Mouse (Mus musculus) layer of hippocampus, postnatal 14 days (tissue): ENCODE data around the gene Gm11733. TPM values are rescaled to one million over a fixed set of nuclear protein-coding genes. Genes with fewer than 3 reads are reported as not detected.
A peak's percentile ranks its signal among the peaks of the same experiment; 100 is the strongest.
"Not testable (repeated sequence)": the region's sequence is repeated elsewhere in the genome, so short reads cannot be mapped to it uniquely, and the experiment has no call there.

Source experiments
- DNase-seq, 2 experiments: peaks; one replicate each; pipeline ENCODE4 v3.0.0; 2021 to 2022; ENCODE audit warnings: low spot score in 2 of 2, mixed read lengths in 1 of 2
- long read RNA-seq, 2 experiments: library from polyadenylated mRNA; stranded (forward); transcript quantifications; one replicate each; pipeline ENCODE4 v2.0.0; 2021
- total RNA-seq, 2 experiments: library from RNA; stranded (reverse); gene quantifications; 2 replicates each; pipeline ENCODE4 v1.2.3; 2021

Gm11733 gene
- not detected for total RNA-seq
- long read RNA-seq, experiment 1, partial matches to known transcripts, result 0 of 1 reads
- long read RNA-seq, experiment 1, other reads (novel, unspliced or antisense), result 1 of 1 reads
- long read RNA-seq, experiment 2, result 0 reads

DNA sequence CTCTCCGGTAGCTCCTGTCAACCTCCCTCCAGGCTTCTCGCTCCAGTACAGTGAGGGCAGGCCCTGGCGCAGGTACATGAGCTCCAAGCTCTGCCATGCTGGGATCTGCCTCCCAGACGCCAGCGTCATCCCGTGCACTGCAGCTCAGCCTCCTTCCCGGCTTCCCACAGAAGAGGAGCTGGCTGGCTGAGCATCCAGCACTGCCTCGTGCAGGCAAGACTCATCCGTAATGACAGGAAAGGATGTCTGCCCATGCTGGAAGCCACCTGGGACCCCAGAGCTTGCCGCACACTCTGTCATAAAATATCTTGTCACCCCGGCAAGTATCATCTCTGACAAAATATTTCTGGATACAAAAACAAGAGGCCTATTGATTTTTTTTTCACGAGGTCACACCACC is at the start of gene Gm11733:
Gm11733 (plus strand) TSS at position 171 of the 400 bp plus-strand sequence.
- peak; percentile 65 to 71 for DNase-seq

DNA sequence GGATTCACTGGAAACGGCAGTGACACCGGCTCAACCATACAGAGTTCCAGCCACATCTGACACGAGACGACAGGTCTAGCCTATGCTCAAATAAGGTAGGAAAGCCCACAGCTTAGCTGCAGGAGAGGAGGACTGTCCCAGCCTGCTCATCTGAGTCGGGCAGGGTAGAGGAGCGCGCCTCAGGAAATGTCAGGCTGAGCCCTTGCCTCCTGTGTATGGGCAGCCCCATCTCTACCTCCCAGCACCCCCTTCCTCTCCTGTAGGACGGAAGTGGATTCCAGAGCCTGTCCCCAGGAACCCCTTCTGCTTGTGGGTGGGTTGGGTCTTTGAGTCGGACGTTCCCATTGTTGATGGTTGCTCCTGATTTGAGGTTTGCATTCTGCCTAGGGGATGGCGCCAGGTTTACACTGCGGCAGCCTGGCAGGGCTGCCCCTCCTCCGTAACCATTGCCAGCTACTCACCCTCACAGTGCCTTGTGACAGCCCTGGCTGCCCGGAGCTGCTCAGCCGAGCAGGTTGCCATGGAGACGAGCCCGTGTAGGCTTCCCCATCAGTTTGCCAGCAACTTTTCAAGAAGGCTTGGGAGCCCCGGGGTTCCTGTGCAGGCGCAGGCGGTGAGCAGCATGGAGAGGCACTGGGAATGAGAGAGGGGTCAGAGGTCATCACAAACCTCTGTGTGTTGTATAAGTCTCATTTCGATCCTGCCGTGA is 47.6 kb upstream of the Gm11733 start:
- peak; percentile 71 to 80 for DNase-seq

DNA sequence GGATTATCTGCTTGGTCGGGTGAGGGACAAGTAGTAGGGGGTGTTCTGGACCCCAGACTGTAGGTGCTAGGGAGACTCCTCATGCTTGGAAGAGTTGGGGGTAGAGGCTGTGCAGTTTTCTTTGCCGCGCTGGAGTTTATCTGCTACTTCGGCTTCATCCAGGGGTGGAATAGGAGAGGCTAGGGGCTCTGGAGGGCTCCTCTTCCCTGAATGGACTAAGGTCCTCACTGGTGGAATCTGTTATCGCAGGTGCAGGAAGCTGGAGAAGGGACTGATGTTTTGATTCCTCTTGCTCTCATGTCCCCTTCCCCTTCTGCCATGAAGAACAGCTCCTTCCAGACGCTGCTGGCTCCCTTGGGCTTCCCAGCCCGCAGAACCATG is 47.1 kb upstream of the Gm11733 start:
- no peak for DNase-seq

DNA sequence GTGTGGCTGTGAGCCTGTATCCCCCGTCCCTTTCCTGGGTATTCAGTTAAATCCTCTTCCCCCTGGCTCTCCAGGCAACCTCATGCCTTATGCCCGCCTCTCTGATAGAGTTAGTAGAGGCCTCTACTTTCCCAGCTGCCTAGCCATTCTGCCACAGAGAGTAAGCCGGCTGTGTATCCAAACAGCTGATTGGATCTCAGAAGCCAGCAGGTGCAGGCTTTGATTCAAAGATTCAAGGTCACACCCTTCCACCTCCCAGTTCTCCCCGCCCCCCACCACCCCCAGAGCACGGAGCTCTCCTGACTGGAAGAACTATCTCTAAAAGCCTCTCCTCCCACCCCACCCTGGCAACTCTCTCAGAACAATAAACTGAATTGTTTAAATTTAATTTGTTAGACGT is 45.8 kb upstream of the Gm11733 start:
- no peak for DNase-seq

DNA sequence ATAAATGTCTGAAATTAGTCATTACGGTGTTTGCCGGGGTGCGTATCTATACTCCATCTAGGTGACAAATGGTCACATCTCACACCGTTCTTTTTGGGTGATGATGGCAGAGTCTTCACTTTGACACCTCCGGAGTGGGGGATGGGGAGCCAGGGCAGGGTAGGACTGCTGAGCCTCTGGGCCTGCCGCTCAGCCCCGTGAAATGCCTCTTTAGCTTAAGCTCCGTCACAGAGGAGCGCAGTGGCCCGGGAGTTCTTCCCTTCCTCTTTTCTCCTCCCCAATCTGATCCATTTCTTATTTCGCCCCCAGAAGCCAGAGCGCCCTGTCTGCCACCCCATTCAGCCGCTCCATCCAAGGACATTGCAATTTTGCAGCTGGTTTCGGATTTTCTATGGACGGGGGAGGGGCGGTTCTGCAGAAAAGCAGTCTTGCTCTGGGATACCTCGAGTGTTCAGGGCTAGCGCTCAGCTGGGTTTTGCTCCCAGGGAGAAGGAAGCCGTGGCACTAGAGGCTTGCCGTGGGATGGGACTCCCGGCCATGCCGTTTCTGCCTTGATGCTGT is 43.2 kb upstream of the Gm11733 start:
- no peak for DNase-seq

DNA sequence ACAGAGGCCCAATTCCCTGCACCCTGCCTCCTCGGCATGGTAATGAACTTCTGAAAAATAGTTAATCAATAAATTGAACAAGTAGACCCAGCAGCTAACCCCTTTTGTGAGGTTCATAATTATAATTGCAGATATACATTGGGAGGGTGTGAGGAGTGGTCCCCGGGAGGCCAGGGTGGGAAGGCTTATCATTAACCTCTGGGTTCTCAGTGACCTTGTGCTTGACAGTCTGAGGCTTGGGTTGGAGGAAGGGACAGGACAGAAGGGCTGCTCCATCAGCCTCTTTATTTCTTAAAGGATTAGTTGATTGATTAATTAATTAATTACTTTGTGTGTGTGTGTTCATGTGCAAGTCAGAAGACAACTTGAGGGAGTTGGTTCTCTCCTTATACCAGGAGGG is 40.1 kb upstream of the Gm11733 start:
- DNase-seq, result no peak

DNA sequence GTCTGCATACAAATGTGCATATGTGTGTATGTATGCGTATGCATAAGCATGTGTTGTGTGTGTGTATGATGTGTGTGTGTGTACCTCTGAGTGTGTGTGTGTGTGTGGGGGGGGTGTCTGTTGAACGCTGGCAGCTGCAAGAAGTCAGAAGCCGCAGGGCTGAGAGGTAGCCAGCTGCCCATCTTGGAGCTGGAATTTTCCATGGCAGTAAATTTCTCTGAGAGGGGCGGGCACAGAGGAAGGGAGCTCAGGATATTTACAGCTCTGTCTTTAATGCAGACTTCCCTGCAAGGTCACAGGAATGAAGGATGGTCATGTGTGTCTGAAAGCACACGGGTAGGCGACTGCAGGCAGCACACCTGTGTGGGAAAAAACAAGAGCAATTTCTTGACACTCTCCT is 38.5 kb upstream of the Gm11733 start:
- no peak for DNase-seq

DNA sequence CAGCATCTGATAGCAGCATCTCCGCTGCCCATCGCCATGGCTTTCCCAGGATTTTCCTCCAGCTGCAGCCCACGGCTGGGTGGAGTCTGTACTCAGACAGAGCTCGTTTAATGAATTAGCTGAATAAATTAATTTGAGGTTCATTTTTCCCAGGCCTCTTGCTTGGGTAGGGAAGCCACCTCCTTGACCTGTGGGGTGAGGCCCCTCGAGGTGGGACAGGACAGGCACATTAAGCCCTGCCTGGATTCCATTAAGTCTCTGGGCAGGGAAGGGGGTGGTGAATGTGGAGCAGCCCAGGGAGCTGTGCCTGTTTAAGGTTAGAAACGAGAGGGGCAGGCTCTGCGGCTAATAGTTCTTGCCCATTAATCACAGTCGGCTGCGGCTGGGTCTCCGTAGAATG is 30.1 kb upstream of the Gm11733 start:
- no peak for DNase-seq

DNA sequence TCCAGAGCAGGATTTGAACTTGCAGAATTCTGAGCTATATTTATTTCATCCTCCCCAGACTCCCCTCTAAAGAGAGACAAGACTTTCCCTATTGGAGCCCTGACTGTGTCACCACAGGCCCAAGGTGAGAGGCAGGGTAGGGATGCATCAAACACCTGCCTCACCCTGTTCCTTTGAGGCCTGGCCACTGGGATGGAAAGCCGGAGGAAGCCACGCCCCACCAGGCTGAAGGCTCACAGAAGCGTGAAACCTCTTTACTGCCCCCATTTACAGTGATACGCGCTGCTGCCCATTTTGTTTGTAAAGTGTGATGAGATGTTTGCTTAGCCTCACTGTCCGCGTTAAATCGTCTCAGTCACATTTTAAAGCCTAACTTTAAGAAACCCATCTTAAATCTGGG is 25.0 kb upstream of the Gm11733 start:
- DNase-seq, result no peak

DNA sequence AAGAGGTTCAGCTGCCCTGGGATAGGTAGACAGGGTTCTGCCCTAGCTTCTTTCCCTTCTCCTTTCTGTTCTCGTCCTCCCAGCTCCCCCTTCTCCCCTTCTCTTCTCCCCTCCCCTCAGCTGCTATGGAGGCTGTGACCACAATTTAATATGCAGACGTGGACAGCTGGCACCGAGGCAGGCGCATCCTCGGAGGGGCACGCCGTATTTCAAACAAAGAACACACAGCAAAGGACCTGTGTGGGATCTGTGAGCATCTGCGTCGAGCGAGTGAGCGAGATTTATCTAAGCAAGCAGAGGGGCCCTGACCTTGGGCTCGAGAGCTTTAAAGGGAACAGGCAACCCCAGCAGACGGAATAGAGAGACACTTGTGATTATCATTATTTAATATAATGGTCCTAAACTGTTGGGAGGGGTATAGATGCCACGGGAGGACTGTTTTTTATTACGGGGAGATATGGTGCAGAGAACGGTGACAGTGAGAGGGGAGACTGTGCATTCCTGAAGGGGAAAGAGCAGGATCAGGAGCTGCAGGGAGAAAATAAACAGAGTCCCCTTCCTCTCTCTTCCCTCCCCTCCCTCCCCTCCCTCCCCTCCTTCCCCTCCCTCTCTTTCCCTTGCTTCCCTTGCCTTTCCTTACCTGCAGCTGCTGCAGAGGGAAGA is 21.8 kb upstream of the Gm11733 start:
- DNase-seq, result no peak

DNA sequence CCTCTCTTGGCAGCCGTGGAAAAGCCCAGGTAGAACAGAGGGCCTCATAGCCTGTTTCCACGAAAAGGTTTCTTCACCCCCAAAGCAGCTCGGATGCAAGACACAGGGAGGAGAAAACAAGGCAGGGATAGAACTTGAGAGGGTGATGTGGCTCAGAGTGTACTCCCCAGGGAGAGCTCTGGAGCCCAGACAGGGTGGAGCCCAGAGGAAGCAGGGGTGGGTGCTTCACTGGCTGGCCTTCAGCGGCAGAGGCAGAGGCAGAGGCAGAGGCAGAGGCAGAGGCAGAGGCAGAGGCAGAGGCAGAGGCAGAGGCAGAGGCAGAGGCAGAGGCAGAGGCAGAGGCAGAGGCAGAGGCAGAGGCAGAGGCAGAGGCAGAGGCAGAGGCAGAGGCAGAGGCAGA is 20.8 kb upstream of the Gm11733 start:
- not testable (repeated sequence) for DNase-seq

DNA sequence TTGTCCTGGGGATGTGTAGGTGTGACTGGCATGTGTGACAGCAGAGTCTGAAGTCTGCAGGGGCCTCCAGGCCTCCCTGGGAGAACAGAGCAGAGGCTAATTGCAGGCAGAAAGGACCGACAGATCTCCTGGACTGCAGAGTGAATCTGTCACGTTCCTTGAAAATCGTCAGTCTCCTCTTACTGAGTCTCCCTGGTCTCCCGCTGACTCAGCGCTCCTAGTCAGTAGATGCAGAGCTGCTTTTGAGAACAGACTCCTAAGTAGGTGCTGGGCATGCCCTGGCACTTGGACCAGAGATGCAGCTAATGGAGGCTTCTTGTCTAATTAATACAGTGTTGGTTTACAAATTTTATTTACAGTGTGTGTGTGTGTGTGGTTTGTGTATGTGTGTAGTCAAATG is 17.9 kb upstream of the Gm11733 start:
- no peak for DNase-seq

DNA sequence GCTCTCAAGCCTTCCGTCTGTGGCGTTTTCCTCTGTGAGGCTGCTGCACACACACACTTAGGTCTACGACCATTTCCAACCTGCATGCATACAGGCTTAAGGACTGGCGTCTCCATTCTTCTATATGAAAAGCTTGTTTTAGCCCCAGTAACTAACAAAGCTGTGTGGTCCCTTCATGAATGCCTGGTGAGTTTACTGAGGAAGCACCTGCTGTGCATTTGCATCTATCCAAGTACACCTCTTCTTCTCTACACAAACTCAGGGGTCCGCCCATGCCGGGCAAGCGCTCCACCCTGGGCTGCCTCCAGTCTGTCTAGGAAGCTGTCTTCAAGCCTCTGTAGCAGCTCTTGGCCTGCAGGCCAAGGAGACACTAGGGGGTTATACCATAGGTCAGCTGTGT is 17.3 kb upstream of the Gm11733 start:
- no peak for DNase-seq

DNA sequence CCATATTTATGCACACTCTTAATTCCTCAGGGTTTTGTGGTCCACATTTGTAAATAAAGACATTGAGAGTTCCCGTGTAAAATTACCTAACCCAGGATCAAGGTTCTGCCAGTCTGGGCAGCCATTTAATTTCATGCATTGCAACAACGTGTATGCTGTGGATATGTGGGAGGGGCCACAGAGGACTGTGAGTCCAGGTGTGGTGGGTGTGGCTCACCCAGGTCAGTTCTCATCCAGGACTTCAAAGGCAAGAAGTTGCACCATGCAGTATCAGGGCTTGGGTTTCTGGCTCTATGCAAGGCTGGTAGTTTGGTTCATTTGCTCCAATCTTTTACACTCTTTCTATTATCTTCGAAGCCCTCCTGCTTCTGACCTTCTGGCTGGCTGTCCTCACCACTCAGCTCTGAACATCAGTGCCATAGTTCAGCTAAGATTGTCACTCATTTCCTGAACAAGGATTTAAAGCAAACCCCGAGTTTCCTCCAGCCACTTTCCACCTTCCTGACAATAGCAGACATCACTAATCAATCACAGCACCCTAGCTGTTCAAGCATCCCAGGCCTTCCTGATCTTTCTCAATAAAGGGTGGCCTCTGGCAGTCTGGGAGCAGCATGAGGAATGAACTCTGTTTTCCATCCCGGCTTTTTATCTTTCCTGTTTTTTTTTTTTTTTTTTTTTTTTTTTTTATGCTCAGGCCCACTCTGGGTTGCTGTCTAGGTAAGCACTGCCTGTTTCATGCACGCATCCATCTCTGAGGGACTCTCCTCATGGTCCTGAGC is 15.4 kb upstream of the Gm11733 start:
- DNase-seq, result no peak

DNA sequence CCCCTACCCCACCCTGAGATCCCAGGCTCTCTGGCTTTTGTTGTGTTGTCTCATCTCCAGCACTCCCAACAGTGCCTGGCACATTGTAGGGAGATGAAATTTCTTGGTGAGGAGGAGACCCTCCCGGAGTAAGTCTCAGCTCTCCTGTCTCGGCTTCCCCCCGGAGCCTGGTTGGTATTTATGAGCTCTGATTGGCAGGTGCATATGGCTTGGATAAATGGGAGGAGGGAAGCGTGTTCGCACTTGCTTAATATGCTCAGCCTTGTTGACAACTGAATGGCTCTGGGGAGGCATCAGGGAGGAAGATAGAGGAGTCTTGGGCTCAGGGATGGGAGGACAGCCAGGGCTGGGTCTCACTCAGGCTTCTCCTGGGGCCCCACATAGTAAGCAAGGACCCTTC is 14.4 kb upstream of the Gm11733 start:
- DNase-seq, result no peak

DNA sequence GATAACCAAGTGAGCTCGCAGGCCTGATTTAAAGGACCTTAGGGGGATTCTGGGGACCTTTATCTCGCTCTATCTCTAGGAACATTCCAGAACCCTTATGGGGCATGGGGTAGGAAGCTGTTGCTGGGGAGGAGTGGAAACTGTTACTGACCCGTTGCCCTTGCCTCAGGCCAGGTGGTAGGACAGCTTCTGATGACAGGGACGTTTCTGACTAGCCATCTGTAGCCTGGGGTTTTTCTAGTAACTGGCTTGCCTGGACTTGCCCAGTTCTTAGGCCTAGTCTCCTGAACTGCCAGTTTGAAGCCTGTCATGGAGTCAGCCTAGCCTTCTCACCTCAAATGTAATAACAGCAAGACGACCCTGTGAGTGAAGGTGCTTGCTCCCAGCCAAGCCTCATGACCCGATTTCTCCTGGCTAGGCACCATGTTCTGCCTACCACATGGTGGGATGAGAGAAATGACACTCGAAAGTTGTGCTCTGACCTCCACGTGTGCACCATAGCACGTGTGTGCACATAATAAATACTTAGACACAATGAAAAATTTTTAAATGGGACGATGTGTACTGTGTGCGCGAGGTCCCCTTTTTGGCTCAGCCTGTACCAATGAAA is 13.5 kb upstream of the Gm11733 start:
- no peak for DNase-seq

DNA sequence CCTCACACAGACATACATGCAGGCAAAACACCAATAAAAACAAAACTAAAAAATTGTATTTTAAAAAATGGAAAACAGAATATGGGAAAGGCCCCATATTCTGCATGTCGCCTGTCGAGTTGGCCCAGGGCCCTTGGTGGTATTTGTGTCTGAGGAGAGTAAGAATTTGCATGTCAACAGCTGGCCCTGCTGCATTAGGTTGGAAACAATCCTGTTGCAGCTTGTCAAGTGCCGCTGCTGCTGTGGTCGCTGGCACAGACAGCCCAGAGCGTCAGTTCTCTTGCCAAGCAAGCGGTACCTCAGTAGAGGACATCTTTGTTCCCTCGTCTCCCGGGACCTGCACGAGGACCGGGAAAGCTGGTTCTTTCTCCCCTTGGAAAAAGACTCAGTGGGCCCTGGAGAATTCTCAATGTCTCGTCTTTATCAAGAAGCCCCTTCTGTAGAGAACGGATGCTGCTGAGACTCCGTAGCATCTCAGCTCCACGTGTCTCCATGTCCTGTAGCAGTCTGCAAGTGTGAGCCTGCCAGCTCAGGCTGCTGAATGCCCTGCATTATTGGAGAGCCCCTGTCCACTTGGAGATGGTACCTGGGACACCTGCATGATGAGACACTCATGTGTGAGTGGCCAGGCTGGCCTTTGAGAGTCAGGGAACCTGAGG is 12.4 kb upstream of the Gm11733 start:
- DNase-seq, result no peak

DNA sequence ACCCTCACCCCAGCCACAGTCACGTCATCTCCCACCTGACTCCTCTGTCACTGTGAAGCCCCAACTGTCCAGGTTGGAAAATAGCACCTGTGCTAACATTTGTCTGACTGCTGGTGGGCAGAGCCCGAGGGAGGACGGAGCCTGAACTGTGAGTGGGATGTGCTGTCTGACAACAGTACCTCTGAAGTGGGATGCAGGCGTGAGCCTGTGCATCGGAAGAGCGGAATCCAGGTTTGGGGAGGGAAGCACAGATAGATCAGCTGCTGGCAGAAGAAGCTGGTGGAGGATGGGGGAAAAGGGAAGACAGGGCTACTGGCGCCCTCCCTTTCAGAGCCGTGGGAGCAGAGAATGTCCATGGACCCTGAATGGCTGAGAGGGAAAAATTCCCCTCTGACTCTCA is 11.3 kb upstream of the Gm11733 start:
- DNase-seq, result no peak

DNA sequence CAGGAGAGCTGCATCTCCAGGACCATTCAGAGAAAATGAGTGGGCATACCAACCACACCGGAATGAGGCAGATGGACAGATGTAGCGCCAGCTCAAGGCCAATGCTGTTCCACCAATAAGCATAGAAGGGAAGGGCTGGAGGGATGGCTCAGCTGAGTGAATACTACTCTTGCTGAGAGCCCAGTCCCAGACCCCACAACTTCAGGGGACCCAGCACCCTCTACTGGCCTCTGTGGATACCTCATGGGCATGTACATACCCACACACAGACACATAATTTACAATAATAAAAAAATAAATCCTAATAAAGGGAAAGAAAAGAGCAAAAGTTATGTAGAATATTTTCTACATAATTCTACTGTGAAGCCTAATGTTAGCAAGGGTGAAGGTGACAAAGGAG is 9.0 kb upstream of the Gm11733 start:
- DNase-seq, result no peak

DNA sequence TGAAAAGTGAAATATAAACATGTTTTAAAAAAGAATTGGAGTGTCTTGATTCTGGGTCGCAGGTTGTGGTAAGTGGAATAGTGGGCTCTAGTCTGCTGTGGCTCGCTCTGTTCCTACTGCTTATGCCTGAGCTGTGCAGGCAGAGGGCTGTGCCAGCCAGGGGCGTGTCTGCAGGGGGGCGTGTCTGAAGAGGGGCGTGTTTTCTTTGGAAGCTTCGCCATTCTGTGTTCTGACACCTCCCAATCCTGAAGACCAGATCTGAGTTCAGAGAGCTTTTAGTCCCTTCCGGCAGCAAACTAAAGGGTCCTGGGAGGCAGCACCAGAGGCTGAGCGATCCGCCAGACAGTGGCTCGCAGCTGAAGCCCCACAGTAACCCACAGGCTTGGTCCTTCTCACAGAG is 8.5 kb upstream of the Gm11733 start:
- DNase-seq, result no peak

DNA sequence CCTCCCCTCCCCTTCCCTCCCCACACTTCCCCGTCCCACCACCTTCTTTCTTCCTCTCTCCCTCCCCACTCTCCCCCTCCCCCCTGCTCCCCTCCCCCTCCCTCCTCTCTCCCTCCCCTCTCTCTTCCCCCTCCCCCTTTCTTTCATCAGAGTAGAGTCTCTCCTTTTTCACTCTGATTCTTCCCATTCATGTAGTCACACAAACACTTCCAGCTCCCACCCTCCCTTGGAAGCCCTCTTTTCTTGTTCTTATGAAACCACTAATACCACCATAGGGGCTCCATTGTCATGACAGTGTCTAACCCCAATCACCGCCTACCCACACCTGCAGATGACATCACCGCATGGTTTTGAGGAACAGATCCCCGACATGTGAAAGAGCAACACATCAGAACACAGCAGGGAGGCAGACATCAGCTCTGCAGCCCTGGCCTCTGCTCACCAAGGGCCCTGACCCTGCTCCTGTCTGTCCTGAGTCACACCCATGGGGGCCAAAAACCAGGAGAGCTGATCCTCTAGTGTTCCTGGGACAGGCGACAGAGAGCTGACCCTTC is 7.5 kb upstream of the Gm11733 start:
- DNase-seq, result no peak
